Mouse (Mus musculus): Measurements from ENCODE around the gene 4930505A04Rik.
"Not testable (repeated sequence)": the region's sequence is repeated elsewhere in the genome, so short reads cannot be mapped to it uniquely, and the experiment has no call there.

The 4930505A04Rik gene

DNA sequence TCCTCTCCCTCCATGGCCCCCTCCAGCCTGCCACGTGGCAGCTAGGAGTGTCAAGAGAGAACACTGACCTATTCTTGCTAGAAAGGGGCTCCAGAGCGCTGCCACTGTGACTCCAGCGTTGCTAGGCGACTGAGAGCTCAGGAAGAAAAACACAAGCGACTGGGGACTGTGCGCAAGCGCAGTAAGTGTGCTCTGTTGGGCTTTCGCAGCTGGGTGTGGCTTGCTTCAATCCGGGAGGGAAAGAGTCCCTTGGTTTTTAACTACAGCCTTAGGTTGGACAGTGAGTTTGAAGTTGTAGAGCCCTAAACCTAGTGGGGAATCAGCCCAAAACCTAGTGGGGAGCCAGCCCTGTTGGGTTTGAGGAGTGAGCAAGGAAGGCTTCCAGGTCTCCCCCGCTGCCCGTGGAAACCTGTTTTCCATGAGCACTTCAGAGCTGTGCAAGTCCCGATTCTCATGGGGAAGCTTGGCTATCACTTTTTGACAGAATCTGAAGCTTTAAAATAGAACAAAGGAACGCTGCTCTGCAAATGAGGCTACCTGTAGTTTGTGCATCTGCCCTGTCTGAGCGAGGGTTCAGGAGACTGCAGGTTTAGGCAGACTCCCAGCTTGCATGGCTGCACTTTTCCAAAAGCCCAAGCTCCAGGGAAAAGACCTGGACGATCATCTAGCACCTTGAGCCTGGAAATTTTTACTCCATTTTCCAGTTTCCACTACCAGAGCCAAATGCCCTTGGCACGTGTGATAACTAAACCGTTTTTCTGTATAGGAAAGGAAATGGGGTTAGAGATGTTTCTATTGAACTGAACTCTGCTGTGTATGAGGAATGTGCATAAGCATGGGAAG is at the start of gene 4930505A04Rik:
Gene 4930505A04Rik (minus strand): TSS at position 77 of the 843 bp plus-strand sequence.
- DNase-seq: peak; percentile 95

DNA sequence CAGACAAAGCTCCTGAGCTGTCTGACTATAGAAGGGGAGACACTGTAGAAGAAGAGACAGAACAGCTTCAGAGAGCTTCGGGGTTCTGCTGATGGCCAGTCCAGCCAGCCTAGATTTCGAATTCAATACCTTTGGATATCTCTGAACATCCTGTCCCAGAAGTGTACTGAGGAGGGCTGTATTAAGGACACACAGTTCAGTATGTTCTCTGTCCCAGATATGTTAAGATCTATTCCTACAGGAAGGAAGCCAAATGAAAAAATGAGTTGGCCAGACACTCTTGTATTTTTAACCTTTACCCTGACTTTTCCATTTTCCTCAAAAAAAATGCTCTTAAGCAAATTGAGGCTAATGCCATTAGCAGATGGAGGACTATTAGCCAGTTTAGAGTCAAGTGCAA is 45.5 kb upstream of the 4930505A04Rik start:
- DNase-seq: no peak

DNA sequence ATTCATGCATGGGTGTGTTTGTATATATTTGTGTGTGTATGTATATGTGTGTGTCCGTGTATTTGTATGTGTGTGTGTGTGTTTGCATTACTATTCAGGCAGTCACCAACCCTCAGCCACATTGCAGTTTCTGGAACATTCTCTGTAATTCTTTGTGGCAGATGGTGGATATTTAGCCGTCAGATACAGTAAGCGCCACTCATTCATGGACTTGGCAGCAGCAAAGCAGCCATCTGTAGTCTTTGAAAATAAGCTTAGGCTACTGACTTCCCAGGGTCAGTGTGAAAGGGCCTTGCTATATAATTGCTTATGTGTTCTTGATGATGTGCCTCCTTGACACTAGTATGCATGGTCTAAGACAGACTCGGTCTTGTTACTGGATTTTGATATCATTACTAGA is 36.6 kb upstream of the 4930505A04Rik start:
- peak; percentile 6 for DNase-seq

DNA sequence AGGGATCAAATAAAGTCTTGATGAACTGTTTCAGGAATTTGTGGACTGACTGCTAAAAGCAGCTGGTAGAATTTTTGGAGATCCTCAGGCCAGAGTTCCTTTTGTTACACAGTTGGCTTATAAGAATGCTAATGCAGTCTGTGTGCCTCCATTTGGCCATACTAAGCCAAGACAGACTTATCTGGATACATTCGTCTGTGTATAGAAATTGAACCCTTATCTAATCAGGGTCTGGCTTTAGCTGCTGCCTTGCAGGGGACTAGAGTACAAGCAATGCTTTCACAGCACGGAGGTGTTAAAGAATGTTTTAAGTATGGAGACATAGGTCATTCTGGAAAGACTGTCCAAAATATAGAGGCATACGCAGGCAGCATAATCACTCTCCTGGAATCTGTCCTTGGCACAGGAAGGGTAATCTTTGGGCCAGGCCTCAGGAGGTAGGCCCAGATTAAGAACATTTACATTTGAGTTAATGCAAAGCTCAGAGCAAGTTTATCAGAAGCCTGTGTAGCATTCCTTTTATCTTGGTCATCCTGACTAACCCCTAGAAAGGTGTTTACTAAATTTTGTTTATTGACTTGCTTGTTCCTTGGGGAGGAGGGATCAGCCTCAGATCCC is 27.2 kb upstream of the 4930505A04Rik start:
- DNase-seq: no peak

DNA sequence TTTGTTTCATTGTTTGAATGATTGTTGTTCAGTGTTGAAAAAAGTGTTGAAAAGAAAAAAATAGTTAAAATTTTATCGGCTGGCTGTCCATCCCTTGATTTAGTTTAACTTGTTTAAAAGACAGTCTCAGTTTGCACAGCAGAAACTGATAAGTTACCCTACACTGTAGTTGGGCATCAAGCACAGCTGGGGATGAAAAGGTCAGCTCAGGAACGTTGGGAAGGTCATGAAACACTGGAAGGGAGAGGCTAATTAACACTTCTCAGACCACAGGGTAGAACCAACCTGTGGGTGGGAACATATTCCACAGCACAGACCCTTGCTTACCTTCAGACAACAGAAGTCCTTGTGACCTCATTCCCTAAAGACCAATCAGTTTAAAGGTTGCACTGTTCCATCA is 25.5 kb upstream of the 4930505A04Rik start:
- DNase-seq: no peak

DNA sequence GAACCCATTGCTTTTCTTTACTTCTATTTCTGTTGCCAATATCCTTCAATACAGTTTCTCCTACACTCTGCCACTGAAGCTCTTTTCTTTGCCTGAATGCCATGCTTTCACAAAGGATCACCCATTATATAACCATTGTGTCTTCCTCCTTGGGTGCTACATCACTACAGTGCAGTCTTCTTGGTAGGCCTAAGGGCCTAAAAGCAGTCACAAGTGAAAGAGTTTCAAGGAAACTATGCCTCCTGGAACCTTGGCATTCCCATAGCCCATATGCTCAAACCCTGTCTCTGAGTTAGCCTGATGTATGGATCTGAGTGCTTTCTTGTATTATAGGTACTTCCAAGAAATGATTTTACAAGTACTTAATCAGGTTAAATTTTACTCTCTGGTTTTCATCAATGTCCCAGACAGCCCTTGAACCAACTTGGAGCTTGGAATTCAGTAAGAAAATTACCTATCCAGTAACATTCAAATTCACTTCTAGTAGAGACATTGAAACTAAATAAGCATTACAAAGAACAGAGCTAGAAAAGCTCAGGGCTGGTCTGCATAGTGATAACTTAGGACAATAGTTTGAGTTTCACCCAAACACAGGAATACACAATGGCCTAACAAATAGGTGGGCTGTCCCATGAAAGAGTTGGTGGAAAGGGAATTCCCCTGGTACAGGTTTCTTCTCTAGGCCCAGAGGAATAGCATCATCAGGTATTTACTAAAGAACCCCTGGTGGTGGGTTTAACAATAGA is 20.1 kb upstream of the 4930505A04Rik start:
- DNase-seq: no peak

DNA sequence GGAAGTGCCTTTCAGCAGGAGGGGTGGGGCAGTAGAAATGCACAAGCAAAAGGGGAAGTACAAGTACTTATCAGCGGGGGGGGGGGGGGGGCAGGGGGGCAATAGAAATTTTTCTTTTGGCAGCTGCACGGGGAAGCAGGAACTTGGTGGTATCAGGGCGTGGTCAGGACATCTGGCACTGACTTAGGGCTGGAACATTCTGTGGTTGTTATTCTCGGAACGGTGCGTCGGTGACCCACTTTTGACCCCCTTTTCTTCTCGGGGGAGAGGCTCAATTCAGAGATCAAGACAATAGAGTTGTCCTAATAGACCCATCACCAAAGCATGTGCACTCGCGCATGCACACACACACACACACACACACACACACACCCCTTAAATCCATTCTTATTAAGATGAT is 16.6 kb upstream of the 4930505A04Rik start:
- DNase-seq: no peak

DNA sequence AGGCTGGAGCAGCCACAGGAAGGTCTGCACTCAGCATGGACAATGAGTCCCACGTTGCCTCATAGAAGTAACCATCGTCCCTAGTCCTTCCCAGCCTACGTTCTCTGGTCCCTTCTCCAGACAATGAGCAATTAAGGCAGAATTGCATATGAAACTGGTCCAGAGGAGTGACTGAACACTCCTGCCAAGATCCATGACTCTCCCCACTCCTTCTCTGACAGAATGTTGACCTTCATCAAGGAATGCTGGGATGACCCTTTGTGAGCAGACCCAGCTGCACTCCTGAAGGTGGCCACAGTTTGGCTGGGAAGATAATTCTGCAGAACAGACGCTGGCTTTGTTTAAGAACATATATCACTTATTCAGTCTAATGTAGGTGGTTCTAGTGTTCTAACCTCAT is 11.7 kb upstream of the 4930505A04Rik start:
- no peak for DNase-seq

DNA sequence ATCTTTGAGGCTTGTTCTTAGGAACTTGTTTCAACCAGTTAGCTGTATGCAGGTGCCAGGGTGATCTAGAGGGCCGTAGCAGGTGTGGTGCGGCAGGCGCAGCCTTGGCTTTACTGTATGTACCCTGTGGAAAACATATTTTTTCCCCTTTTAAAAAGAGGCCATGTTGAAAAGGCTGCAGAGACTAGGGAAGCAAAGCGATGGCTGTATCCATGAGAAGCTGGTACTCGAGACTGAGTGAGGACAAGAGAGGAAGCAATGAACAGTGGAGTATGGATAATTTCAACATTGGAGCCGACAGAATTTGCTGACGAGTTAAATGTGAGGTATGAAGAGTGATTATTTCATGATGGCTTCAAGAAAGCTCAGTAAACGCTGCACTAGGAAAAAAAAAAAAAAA is 440 bp downstream of the 4930505A04Rik start:
- DNase-seq: no peak

DNA sequence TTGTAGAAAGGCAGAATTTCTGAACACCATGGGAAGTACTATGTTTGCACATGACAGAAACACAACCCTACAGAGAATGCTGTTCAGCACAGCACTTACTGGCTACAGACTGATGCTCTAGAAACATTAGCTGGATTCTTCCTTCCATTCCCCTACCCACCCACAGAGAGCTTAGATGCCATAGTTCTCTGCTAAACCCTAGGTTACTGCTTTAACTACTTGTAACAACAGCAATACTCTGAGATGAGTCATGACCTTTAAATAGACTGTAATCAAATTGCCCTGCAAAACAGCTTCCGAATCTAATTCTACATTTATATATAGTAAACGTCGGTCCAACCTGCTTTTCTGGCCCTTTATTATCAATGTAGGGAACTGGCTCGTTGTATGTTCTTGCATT is 17.3 kb downstream of the 4930505A04Rik start:
- no peak for DNase-seq

DNA sequence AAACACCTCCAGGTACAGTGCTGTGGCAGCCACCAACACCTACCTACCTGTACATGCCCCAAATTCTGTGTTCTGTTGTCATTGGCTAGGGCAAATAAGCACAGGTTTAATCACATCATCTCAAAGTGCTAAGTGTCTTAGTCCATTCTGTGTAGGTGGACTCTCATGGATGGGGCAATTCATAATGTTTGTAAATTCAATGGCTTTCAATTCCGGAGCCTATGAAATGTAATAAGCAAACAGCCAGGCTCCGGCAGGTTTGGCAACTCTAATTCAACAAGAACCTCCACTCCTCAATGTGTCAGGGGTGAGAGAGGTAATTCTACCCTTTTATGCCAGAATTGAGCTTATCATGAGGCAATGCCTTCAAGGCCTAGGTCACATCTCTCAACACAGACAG is 23.5 kb downstream of the 4930505A04Rik start:
- DNase-seq: no peak

DNA sequence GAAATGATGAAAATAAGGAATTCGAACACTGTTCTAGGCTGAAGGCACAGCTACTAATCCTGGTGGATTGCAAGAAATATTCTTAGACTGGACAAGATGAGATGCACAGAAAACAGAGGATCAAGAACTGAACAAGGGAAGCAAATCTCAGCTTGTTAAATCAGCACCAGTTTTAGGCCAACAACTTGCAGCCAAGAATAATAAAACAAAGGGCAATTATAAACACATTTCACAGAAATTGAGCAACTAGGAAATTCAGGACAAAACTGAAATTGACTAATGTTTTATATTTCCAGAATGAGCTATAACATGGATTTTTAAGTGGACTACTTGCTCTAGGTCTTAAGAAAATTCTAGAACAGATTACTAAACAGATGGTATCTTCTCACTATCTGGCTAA is 24.1 kb downstream of the 4930505A04Rik start:
- no peak for DNase-seq

DNA sequence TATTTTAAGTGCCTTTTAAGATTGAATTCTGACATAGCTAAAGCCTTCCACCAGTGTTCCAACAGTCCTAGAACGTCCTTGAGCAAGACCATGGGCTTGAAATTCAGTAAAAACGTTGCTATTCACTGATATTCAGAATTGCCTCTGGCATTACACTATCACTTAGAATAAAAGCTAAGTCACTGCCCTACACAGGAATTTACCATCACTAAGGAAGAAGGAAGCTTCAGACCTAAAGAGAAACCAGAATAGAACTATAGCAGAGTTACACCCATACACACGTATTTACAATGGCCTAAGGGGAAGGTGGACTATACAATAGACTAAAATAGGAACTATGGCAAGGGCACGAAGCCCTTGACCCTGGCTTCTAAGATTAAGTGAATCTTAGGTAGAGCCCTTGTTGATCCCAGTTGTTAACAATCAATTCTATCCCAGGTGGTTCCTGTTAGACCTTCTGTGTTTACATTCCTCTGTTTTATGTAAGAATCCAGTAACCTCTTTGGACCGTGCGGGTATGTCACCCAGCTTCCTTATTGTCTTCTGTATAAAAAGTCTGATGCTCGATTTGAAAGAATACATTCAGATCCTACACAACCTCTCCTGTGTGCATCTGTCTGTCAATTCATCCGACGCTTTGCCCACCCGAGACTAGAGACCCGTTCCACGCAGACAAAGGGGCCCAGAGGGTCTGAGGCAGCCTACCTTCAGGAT is 27.3 kb downstream of the 4930505A04Rik start:
- not testable (repeated sequence) for DNase-seq

DNA sequence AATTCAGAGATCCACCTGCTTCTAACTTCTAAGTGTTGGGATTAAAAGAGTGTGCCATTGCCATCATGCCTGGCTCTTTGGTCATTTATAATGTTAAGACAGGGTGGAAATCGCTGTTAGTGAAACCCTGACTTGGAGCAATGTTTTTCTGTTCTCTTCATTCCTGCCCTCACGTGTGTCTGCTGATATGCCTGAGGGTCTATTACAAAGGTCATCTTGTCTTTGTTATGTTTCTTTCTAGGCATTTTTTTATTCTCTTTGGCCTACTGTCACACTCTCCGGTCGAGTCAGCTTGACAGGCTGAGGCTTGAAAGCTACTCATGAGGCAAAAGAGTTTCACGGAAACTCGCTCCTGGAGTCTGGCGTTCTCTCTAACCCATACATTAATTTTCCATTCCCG is 27.9 kb downstream of the 4930505A04Rik start:
- no peak for DNase-seq

DNA sequence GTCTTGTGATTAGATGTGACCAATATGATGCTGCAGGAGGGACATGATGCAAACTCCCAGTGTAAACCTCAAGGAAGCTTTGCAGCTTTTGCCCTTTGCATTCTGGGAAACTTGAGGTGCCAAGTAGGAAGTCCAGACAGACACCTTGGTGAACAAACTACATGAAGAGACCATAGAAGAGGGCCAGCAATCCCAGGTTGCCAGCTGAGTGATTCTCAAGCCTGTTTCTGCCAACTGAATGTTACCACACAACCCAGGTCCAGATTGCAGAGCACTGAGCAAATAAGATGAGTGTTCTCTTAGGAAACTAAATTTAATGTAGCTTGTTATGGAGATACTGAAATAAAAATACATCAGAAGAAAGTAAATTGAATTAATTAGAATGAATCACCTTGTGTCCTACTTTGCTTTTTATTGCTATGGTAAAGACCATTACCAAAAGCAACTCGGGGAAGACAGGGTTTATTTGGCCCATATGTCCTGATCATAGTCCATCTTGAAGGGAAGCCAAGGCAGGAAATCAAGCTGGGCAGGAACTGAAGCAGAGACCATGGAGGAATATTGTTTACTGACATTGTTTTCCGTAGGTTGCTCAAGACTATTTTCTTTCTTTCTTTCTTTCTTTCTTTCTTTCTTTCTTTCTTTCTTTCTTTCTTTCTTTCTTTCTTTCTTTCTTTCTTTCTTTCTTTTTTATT is 38.2 kb downstream of the 4930505A04Rik start:
- peak; percentile 35 for DNase-seq

DNA sequence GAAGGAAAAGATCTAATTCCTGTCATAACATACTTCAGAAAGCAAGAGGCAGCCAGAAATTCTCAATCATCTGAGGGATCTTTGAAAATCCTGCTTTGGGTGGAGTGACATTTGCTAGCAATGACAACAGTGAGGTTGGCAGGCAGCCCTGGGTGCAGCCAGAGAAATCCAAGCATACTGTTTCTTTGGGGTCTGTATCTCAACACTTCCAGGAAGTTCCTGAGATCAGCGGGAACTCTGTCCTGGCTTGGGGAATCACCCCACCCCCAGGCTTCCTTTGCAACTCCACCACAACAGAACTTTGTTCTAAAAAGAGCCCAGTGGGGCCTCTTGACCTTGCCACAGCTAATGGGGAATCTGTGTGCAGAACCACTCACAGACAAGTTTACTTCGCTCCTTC is 66.0 kb downstream of the 4930505A04Rik start:
- DNase-seq: no peak

DNA sequence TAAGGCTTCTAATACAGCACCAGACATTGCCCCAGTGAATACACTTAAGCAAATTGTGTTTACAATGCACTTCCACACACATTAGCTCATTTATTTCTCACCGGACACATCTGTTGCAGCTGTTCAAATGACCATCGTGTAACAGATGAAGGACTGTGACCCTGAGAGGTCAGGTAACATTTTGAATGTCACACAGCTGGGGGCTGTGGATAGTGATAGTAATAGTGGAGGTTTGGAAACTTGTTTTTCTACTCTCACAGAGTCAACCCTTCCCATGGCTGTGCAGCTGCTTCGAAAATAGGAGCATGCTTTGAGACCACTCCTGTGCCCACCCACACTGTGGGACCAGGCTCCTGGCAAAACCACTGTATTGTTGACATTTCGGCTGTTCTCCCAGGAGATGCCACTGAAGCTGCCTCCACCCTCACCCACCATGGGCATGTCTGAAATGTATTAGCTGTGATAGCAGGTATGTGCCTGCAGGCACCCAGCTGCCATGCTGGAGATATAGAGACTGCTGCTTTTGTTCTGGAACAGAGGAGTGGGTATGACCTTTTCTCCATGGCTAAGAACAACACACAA is 66.9 kb downstream of the 4930505A04Rik start:
- DNase-seq: no peak

DNA sequence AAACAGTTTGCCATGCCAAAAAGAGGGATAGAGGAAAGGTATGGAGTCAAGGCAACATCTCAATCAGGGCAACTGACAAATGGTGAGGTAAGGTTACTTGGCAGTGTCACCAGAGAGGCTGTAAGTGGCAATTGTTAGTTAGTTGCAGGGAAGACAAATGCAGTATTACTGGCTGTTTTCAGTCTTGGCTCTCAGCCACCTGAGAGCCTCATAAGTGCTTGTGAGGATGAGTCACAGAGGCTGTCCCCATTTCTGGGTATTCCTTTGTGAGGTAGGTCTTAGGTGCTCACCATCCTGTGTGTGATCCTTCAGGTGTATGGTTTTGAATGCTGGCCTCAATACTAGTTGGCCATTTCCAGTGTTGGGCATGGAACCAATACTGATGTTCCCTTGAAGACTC is 77.3 kb downstream of the 4930505A04Rik start:
- DNase-seq: no peak

DNA sequence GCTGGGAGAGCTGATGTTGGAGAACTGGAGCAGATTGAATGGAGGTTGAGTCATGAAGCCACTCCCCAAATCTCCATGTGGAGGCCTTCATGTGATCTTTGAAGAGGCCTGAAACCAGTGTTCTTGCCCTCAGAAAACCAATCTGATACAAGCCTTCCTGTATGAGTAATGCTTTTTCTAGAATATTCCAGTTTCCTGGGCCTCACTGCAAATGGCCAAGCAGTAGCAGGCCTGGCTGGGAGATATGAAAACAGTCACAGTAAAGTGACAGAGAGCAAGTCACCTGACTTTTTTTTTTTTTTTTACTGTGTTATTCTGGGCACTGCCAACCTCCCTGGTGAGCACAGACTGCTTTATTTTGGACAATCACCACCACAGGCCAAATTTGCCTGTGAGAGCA is 88.6 kb downstream of the 4930505A04Rik start:
- no peak for DNase-seq
